Mouse (Mus musculus) pancreas, adult 10 weeks (tissue): ENCODE results near the gene Eif2s3y. TPM values are rescaled to one million over a fixed set of nuclear protein-coding genes. Genes with fewer than 3 reads are reported as not detected.

ENCODE experiments used
- polyA plus RNA-seq: library from polyadenylated mRNA; stranded (reverse); fragments of 350-450 nt; fragmentation: Illumina TruSeq; extraction: RNeasy Lipid Tissue Mini Kit (QIAGEN cat#74804); gene quantifications from one replicate; pipeline ENCODE4 v1.2.3, GENCODE M21; 2015; ENCODE audit warnings: low read depth, low replicate concordance; ENCODE audit not compliant: insufficient read depth

Gene Eif2s3y
- polyA plus RNA-seq, result not detected

DNA sequence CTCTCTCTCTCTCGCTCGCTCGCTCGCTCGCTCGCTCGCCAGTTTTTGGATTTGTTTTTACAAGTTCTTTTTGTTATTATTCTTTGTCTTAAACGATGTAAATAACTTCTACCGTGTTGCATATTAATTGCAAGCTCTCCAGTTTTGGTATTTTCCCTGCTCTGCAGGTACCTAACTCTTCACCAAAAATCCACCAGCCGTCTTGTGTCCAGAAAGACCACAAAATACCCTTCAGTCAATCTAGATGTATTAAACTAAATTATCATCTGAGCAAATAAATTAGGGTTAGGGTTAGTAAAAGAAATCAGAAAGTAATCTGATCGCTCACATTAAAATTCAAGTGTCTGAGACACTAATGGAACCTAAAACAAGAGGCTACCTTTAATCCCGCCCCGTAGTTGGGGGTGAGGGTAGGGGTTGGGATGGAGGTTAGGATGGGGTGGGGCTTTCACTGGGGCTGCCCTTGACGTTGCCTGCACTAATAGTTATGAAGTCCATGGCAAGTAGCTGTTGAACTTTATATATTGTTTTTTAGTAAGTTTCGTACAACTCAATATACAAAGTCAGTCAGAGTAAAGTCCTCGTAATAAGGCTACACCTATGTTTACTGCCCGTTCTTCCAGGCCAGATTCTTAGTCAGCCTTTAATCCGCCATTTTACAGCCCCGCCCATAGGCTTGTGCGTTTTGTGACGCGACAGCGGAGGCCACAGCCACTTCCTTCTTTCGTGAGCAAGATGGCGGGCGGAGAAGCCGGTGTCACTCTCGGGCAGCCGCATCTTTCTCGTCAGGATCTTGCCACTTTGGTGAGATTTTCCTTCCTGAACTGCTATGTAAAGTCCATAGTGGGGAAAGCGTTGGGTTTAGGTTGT lies at the start of gene Eif2s3y:
Eif2s3y (plus strand) TSS at position 662 of the 870 bp plus-strand sequence.

Other genes starting within 250 kb of the Eif2s3y start
- not detected for gene Zfy1, start 213.1 kb upstream of the Eif2s3y start, polyA plus RNA-seq
- gene Uba1y, start 191.9 kb upstream of the Eif2s3y start, polyA plus RNA-seq, result not detected
- gene Kdm5d, start 112.8 kb upstream of the Eif2s3y start, polyA plus RNA-seq, result not detected
- not detected for gene Uty, start 235.2 kb downstream of the Eif2s3y start, polyA plus RNA-seq